Mouse (Mus musculus) adrenal gland, adult 2 months (tissue): Measurements from ENCODE around the gene Ssbp3. TPM values are rescaled to one million over a fixed set of nuclear protein-coding genes. Genes with fewer than 3 reads are reported as not detected.

Source experiments
- DNase-seq: peaks from one replicate; pipeline ENCODE4 v3.0.0; 2021
- polyA plus RNA-seq: library from polyadenylated mRNA; depleted of rRNA; stranded (reverse); fragments of >200 nt; gene quantifications from 2 replicates; pipeline ENCODE4 v1.2.3, GENCODE M21; 2012; rRNA removed
- total RNA-seq, 2 experiments: library from RNA; stranded (reverse); gene quantifications; 2 replicates each; pipeline ENCODE4 v1.2.3; 2021

Gene Ssbp3
- total and polyA plus RNA-seq, 3 experiments: 73.9 to 88.5 (median 85.0) TPM

DNA sequence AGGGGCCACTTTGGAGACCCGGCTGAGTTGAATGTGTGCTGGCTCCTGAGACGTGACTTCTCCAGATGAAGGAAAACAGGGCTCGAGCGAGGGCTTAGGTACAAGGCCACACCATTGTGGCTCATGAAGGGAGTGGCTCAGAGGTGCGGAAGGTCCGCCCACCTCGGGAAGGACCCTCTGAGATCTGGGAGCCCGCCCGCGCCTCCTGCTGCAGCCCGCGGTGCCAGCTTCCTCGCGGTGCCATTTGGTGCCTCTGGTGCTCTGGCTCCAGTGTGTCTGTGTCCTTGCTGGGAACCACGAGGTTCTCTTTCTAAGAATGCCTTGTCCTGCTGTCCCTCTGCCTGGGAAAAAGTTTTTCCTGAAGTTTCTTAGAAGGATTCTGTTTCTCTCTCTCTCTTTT lies 187.4 kb downstream of the Ssbp3 start:
- peak; percentile 26 for DNase-seq

- no peak for DNase-seq
Observed at GRCm38 (mm10) chr4:107098375-107098774, 187.9 kb downstream of the Ssbp3 start.

- DNase-seq: no peak
Observed at GRCm38 (mm10) chr4:107098791-107099525, 188.5 kb downstream of the Ssbp3 start.

Other genes with a start within 250 kb of the Ssbp3 start
- gene Ttc4, start 231.8 kb upstream of the Ssbp3 start, total RNA-seq: 10 to 100 TPM; 21.2 to 27.5 TPM
- 28.3 and 28.6 TPM in 2 replicates for gene Ttc4, start 231.8 kb upstream of the Ssbp3 start, polyA plus RNA-seq
- 1 to 10 TPM in 1 of 2 experiments, under 1 TPM in 1; 0.83 to 1.4 TPM for gene Mroh7, start 179.8 kb upstream of the Ssbp3 start, total RNA-seq
- gene Mroh7, start 179.8 kb upstream of the Ssbp3 start, polyA plus RNA-seq: 3.1 and 5.1 TPM in 2 replicates
- under 1 TPM; 0.23 to 0.45 TPM for gene Fam151a, start 176.8 kb upstream of the Ssbp3 start, total RNA-seq
- gene Fam151a, start 176.8 kb upstream of the Ssbp3 start, polyA plus RNA-seq: 0.18 TPM in 1 of 2 replicates, not detected in the other
- 10 to 100 TPM; 46.7 to 84.2 TPM for gene Acot11, start 105.7 kb upstream of the Ssbp3 start, total RNA-seq
- 21.2 and 23.2 TPM in 2 replicates for gene Acot11, start 105.7 kb upstream of the Ssbp3 start, polyA plus RNA-seq
- gene Mrpl37, start 156.2 kb downstream of the Ssbp3 start, total RNA-seq: 100 to 1,000 TPM in 1 of 2 experiments, 10 to 100 TPM in 1; 97.2 to 102 TPM
- gene Mrpl37, start 156.2 kb downstream of the Ssbp3 start, polyA plus RNA-seq: 76.4 and 77.1 TPM in 2 replicates
- 10 to 100 TPM; 22.9 to 27.3 TPM for gene Cyb5rl, start 156.3 kb downstream of the Ssbp3 start, total RNA-seq
- 13.4 and 14.1 TPM in 2 replicates for gene Cyb5rl, start 156.3 kb downstream of the Ssbp3 start, polyA plus RNA-seq
- not detected for gene Cdcp2, start 186.2 kb downstream of the Ssbp3 start, total RNA-seq
- 0.06 and 0.08 TPM in 2 replicates for gene Cdcp2, start 186.2 kb downstream of the Ssbp3 start, polyA plus RNA-seq